ENCODE assay signal across 17 mouse cellular contexts in the genomic region with DNA sequence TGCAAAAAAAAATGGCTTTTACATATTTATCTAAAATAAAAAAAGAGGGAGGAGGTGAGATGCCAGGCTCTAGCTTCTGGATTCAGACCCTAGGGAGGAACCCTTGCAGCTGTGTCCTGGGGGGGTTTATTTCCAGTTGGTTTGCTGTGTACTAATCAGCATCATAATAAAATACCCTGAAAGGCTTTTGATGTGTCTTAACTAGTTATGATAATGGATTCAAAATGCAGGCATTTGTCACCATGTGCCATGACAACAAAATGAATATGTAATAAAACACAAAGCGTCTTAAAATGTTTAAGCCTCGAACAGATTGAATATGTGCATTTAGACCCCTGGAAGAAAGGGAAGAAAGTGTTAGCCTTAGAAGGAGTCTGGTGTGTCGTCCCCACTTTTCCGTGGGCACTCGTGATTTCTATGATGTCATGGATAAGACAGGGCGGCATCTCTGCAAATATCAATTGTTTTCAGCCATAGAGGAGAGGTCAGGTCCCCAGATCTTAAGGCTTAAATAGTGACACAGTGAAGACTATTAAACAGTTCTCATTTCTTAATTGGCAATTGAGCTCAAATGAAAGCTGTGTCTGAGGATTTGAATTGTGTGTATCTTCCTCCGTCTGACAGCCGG. TPM values are rescaled to one million over a fixed set of nuclear protein-coding genes. Genes with fewer than 3 reads are reported as not detected.
A peak's percentile ranks its signal among the peaks of the same experiment; 100 is the strongest.
DNase-seq lines count a peak whose midpoint lies in the region; ATAC-seq and TF ChIP-seq lines count a peak whose summit lies in the region.
"Had no signal": no experiment of that assay in that cellular context is flagged by ENCODE, and none has a peak within 500 bp of the region (broad histone marks: within the 10 kb centered on the region; RNA-seq: fewer than 3 reads in every experiment).

No protein-coding gene starts in this region.

- H3K9ac ChIP-seq in forebrain, embryonic 11.5 days (ENCODE audit: low read length) = 0 out of 2 replicates have a peak overlapping the region, but pooled peaks have one; percentile 3
- H3K9ac ChIP-seq in hindbrain, embryonic 12.5 days = 0 out of 2 replicates have a peak overlapping the region, but pooled peaks have one; percentile 10
- 0 out of 2 replicates have a peak overlapping the region, but pooled peaks have one; percentile 3 for H3K9ac ChIP-seq in midbrain, embryonic 13.5 days (replicated peaks)
- H3K9ac ChIP-seq: embryonic facial prominence, embryonic 12.5 days; heart, embryonic 13.5 days; limb, embryonic 15.5 days; liver, postnatal 0 days had no signal

- no peaks in the 10 kb centered on the region for H3K9me3 ChIP-seq in forebrain, embryonic 11.5 days (ENCODE audit: control insufficient read depth, low read length)
- no peaks in the 10 kb centered on the region; the same call in 1 of the 2 replicates for H3K9me3 ChIP-seq in forebrain, embryonic 10.5 days
- H3K9me3 ChIP-seq in hindbrain, embryonic 12.5 days (replicated peaks) = 0 out of 2 replicates have a peak, but pooled peaks cover 4% of the 10 kb centered on the region
- no peaks in the 10 kb centered on the region for H3K9me3 ChIP-seq in midbrain, embryonic 13.5 days
- H3K9me3 ChIP-seq: embryonic facial prominence, embryonic 12.5 days; heart, embryonic 13.5 days; limb, embryonic 15.5 days had no signal

- no peak for DNase-seq in forebrain, embryonic 11.5 days (ENCODE audit: low spot score)
- DNase-seq in forebrain, embryonic 10.5 days (ENCODE audit: extremely low spot score, low spot score) = no peak
- DNase-seq in spleen, adult 18-20 months = no peak
- DNase-seq in kidney, adult 8-10 months = no peak
- no peak for DNase-seq in frontal cortex, adult 2 months (ENCODE audit: extremely low spot score in 1 of 2, low spot score in 1 of 2)
- DNase-seq: cerebellum, postnatal 25 days; gastrocnemius, postnatal 36 days; liver, postnatal 0 days had no signal

- H3K4me3 ChIP-seq in forebrain, embryonic 11.5 days (ENCODE audit: low read depth, low read length) = no peak overlapping the region
- H3K4me3 ChIP-seq in forebrain, embryonic 10.5 days = no peak overlapping the region
- peak overlapping the region; percentile 12; the same call in 1 of the 2 replicates for H3K4me3 ChIP-seq in cortical plate, adult 2 months (ENCODE audit: insufficient read depth, low read length)
- H3K4me3 ChIP-seq in hindbrain, embryonic 12.5 days = no peak overlapping the region
- no peak overlapping the region for H3K4me3 ChIP-seq in midbrain, embryonic 13.5 days (replicated peaks)
- H3K4me3 ChIP-seq: embryonic facial prominence, embryonic 12.5 days; heart, embryonic 13.5 days; limb, embryonic 15.5 days had no signal

- H3K27ac ChIP-seq in forebrain, embryonic 11.5 days (ENCODE audit: low read depth, low read length) = 0 out of 2 replicates have a peak overlapping the region, but pooled peaks have one; percentile 19
- H3K27ac ChIP-seq in forebrain, embryonic 10.5 days = no peak overlapping the region
- H3K27ac ChIP-seq in cortical plate, adult 2 months (ENCODE audit: insufficient read depth, low read length) = no peak overlapping the region
- H3K27ac ChIP-seq in hindbrain, embryonic 12.5 days = peak overlapping the region; percentile 76
- H3K27ac ChIP-seq in midbrain, embryonic 13.5 days = peak overlapping the region; percentile 52
- H3K27ac ChIP-seq: embryonic facial prominence, embryonic 12.5 days; heart, embryonic 13.5 days; limb, embryonic 15.5 days; macrophage had no signal

- no peak for TF ChIP-seq CTCF in cortical plate, adult 2 months (IDR thresholded peaks at IDR 0.05; ENCODE audit: extremely low read depth, insufficient read depth, low read length)

- peaks cover 9% of the 10 kb centered on the region; the same call in 1 of the 2 replicates for H3K36me3 ChIP-seq in forebrain, embryonic 11.5 days (ENCODE audit: control insufficient read depth, insufficient read depth, low read length)
- H3K36me3 ChIP-seq in forebrain, embryonic 10.5 days (replicated peaks) = peaks cover 61% of the 10 kb centered on the region
- H3K36me3 ChIP-seq in hindbrain, embryonic 12.5 days = peaks cover 14% of the 10 kb centered on the region; the same call in 1 of the 2 replicates
- peaks cover 14% of the 10 kb centered on the region for H3K36me3 ChIP-seq in midbrain, embryonic 13.5 days
- H3K36me3 ChIP-seq: limb, embryonic 15.5 days had no signal

- H3K27me3 ChIP-seq in forebrain, embryonic 11.5 days (ENCODE audit: control insufficient read depth, insufficient read depth, low read length) = no peaks in the 10 kb centered on the region
- no peaks in the 10 kb centered on the region for H3K27me3 ChIP-seq in forebrain, embryonic 10.5 days (ENCODE audit: poor library complexity, severe bottlenecking)
- H3K27me3 ChIP-seq in hindbrain, embryonic 12.5 days = no peaks in the 10 kb centered on the region
- no peaks in the 10 kb centered on the region for H3K27me3 ChIP-seq in midbrain, embryonic 13.5 days
- H3K27me3 ChIP-seq: embryonic facial prominence, embryonic 12.5 days; heart, embryonic 13.5 days; limb, embryonic 15.5 days; Patski had no signal

- no peak overlapping the region for H3K4me2 ChIP-seq in forebrain, embryonic 11.5 days (ENCODE audit: low read depth, low read length, severe bottlenecking)
- H3K4me2 ChIP-seq in hindbrain, embryonic 12.5 days (replicated peaks) = peak overlapping the region; percentile 17; the same call in 1 of the 2 replicates
- H3K4me2 ChIP-seq in midbrain, embryonic 13.5 days (replicated peaks) = peak overlapping the region; percentile 25
- H3K4me2 ChIP-seq: embryonic facial prominence, embryonic 12.5 days; heart, embryonic 13.5 days; limb, embryonic 15.5 days had no signal

- 0 out of 2 replicates have a peak, but pooled peaks cover 1% of the 10 kb centered on the region for H3K4me1 ChIP-seq in forebrain, embryonic 11.5 days (replicated peaks; ENCODE audit: control insufficient read depth, insufficient read depth, low read length)
- peaks cover 37% of the 10 kb centered on the region for H3K4me1 ChIP-seq in forebrain, embryonic 10.5 days
- no peaks in the 10 kb centered on the region for H3K4me1 ChIP-seq in cortical plate, adult 2 months (ENCODE audit: control insufficient read depth, insufficient read depth, low read length)
- peaks cover 26% of the 10 kb centered on the region for H3K4me1 ChIP-seq in hindbrain, embryonic 12.5 days
- H3K4me1 ChIP-seq in midbrain, embryonic 13.5 days (replicated peaks) = peaks cover 29% of the 10 kb centered on the region
- H3K4me1 ChIP-seq: embryonic facial prominence, embryonic 12.5 days; heart, embryonic 13.5 days; limb, embryonic 15.5 days had no signal

- WGBS in forebrain, embryonic 11.5 days = 54% methylated on average over 8 of the region's 8 CpGs
- 79% methylated on average over 8 of the region's 8 CpGs for WGBS in forebrain, embryonic 10.5 days
- 57% methylated on average over 8 of the region's 8 CpGs for WGBS in hindbrain, embryonic 12.5 days
- 29% methylated on average over 8 of the region's 8 CpGs for WGBS in midbrain, embryonic 13.5 days

- no peak for TF ChIP-seq POLR2A in cortical plate, adult 2 months (IDR thresholded peaks at IDR 0.05; ENCODE audit: extremely low read depth, insufficient read depth, low read length)

- ATAC-seq in forebrain, embryonic 11.5 days (replicated peaks; ENCODE audit: low FRiP score) = 0 out of 2 replicates have a peak, but pooled peaks have one; percentile 27
- peak; percentile 78; the same call in 1 of the 2 replicates for ATAC-seq in hindbrain, embryonic 12.5 days (ENCODE audit: low FRiP score)
- peak; percentile 68 for ATAC-seq in midbrain, embryonic 13.5 days
- ATAC-seq: liver, postnatal 0 days; Patski had no signal

RNA-seq across cellular contexts. Expression of a gene that starts 59.7 kb away (rescaled TPM):
- polyA plus RNA-seq in forebrain, embryonic 11.5 days (2014; fragmentation: Nextera tagmentation; extraction: Ambion mirVana) = 28.5 and 30.4 TPM in 2 replicates
- polyA plus RNA-seq in forebrain, embryonic 10.5 days (2016; fragmentation: Nextera tagmentation; extraction: Ambion mirVana) = 20.9 and 22.4 TPM in 2 replicates
- 1.4 and 1.8 TPM in 2 replicates for polyA plus RNA-seq in cortical plate, adult 2 months (2012; rRNA removed)
- polyA plus RNA-seq in hindbrain, embryonic 12.5 days (2016; fragmentation: Nextera tagmentation; extraction: Ambion mirVana) = 13.4 and 14.0 TPM in 2 replicates
- polyA plus RNA-seq in midbrain, embryonic 13.5 days (2015; fragmentation: Nextera tagmentation; extraction: Ambion mirVana) = 8.9 and 12.3 TPM in 2 replicates
- polyA plus RNA-seq in frontal cortex, adult 2 months (2012; rRNA removed) = 1.5 and 1.8 TPM in 2 replicates
- polyA plus RNA-seq: large intestine, adult 2 months had no signal

Comparison
In these comparisons a context has a peak if more than half of its experiments do, and no peak if none do; other contexts are left out.
1. H3K27ac ChIP-seq: peak in forebrain, embryonic 11.5 days (single experiment), hindbrain, embryonic 12.5 days (single experiment) and midbrain, embryonic 13.5 days (single experiment); none in forebrain, embryonic 10.5 days (single experiment) and cortical plate, adult 2 months (single experiment).
2. ATAC-seq: peak in every context shown above with its lines; median percentile 78 in hindbrain, embryonic 12.5 days; 68 in midbrain, embryonic 13.5 days; 27 in forebrain, embryonic 11.5 days.
3. Peak in every context shown above with its lines, with median percentiles within 50 percentile points of each other: H3K9ac ChIP-seq.